Mouse (Mus musculus): ENCODE data around the gene Trim33. TPM values are rescaled to one million over a fixed set of nuclear protein-coding genes. Genes with fewer than 3 reads are reported as not detected.

The Trim33 gene
- polyA plus RNA-seq, 1 experiment from 2014 or later = 41.5 TPM

- H3K9ac ChIP-seq (ENCODE audit: low read length) = peak overlapping the region; percentile 93
- peak; percentile 55 for DNase-seq (ENCODE audit: low spot score)
- H3K4me3 ChIP-seq (ENCODE audit: low read depth, low read length) = peak overlapping the region; percentile 86
- no peaks in the 10 kb centered on the region for H3K27me3 ChIP-seq (ENCODE audit: control insufficient read depth, insufficient read depth, low read length)
- peak overlapping the region; percentile 82 for H3K4me2 ChIP-seq (ENCODE audit: low read depth, low read length, severe bottlenecking)
- H3K36me3 ChIP-seq (ENCODE audit: control insufficient read depth, insufficient read depth, low read length) = no peaks in the 10 kb centered on the region
- no peak for ATAC-seq (replicated peaks; ENCODE audit: low FRiP score)
- H3K4me1 ChIP-seq (replicated peaks; ENCODE audit: control insufficient read depth, insufficient read depth, low read length) = peaks cover 6% of the 10 kb centered on the region
- H3K9me3 ChIP-seq (ENCODE audit: control insufficient read depth, low read length) = no peaks in the 10 kb centered on the region
- peak overlapping the region; percentile 94 for H3K27ac ChIP-seq (ENCODE audit: low read depth, low read length)
- 11% methylated on average over 11 of the region's 11 CpGs for WGBS
Measured at GRCm38 (mm10) chr3:103278561-103279181, 422 bp upstream of the Trim33 start.

DNA sequence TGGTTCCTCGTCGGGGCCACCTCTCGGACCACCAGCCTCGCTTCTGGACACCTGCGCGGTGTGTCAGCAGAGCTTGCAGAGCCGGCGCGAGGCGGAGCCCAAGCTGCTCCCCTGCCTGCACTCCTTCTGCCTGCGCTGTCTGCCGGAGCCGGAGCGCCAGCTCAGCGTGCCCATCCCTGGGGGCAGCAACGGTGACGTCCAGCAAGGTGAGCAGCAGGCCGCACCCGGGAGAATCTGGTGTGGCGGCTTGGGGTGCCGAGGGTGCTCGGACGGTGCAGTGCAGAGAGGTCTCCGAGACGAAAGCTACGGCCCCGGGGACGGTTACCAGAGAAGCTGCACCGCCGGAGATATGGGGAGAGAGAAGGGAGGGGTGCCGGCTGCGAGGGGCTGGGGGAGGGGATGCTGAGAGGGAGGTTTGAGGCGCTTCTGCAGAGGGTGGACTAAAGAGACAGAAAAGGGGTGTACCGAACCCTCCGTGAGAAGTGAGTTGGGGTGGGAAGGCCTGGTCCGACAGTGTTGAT, 1.2 kb downstream of the Trim33 start:
- Histone ChIP-seq H3K9ac (ENCODE audit: low read length) (peak overlapping the region; percentile 93), H3K27me3 (ENCODE audit: control insufficient read depth, insufficient read depth, low read length) (no peaks in the 10 kb centered on the region), H3K4me3 (ENCODE audit: low read depth, low read length) (peak overlapping the region; percentile 86), H3K9me3 (ENCODE audit: control insufficient read depth, low read length) (no peaks in the 10 kb centered on the region), H3K4me1 (replicated peaks; ENCODE audit: control insufficient read depth, insufficient read depth, low read length) (peaks cover 6% of the 10 kb centered on the region), H3K36me3 (ENCODE audit: control insufficient read depth, insufficient read depth, low read length) (no peaks in the 10 kb centered on the region), H3K4me2 (ENCODE audit: low read depth, low read length, severe bottlenecking) (peak overlapping the region; percentile 91), H3K27ac (ENCODE audit: low read depth, low read length) (peak overlapping the region; percentile 94)
- ATAC-seq (replicated peaks; ENCODE audit: low FRiP score) (peak; percentile 68), DNase-seq (ENCODE audit: low spot score) (peak; percentile 80)
- under 1% methylated on average over 31 of the region's 36 CpGs for WGBS

DNA sequence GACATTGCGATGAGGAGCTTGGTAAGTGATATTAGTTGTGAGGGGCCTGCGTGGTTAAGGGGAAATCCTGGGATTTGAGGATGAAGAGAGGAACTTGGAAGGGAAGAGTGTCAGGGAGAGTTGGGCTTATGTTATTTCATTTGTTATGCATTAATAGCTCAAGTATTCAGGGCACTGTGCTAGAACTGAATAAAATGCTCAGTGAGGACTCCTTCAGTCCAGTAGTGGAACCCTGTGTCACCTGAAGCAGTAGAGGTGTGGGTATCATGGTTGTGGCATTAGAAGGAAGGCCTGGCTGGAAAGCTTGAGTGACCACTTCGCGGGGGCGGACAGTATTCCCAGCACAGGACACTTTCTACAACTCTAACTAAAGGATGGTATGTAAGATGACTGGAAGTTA, 1.8 kb downstream of the Trim33 start:
- H3K27ac ChIP-seq (ENCODE audit: low read depth, low read length) = no peak overlapping the region; the same call in 1 of the 2 replicates
- peaks cover 6% of the 10 kb centered on the region for H3K4me1 ChIP-seq (replicated peaks; ENCODE audit: control insufficient read depth, insufficient read depth, low read length)
- no peaks in the 10 kb centered on the region for H3K27me3 ChIP-seq (ENCODE audit: control insufficient read depth, insufficient read depth, low read length)
- H3K4me2 ChIP-seq (ENCODE audit: low read depth, low read length, severe bottlenecking) = peak overlapping the region; percentile 91
- peak overlapping the region; percentile 93 for H3K9ac ChIP-seq (ENCODE audit: low read length)
- no peaks in the 10 kb centered on the region for H3K36me3 ChIP-seq (ENCODE audit: control insufficient read depth, insufficient read depth, low read length)
- no peak for DNase-seq (ENCODE audit: low spot score)
- no peak for ATAC-seq (replicated peaks; ENCODE audit: low FRiP score)
- peak overlapping the region; percentile 86 for H3K4me3 ChIP-seq (ENCODE audit: low read depth, low read length)
- no peaks in the 10 kb centered on the region for H3K9me3 ChIP-seq (ENCODE audit: control insufficient read depth, low read length)
- 37% methylated on average over 5 of the region's 5 CpGs for WGBS

GRCm38 (mm10) chr3:103288761-103289160, 9.7 kb downstream of the Trim33 start:
- Histone ChIP-seq H3K4me3 (ENCODE audit: low read depth, low read length) (no peak overlapping the region), H3K4me2 (ENCODE audit: low read depth, low read length, severe bottlenecking) (no peak overlapping the region), H3K27ac (ENCODE audit: low read depth, low read length) (no peak overlapping the region), H3K9me3 (ENCODE audit: control insufficient read depth, low read length) (no peaks in the 10 kb centered on the region), H3K9ac (ENCODE audit: low read length) (no peak overlapping the region), H3K27me3 (ENCODE audit: control insufficient read depth, insufficient read depth, low read length) (no peaks in the 10 kb centered on the region), H3K4me1 (replicated peaks; ENCODE audit: control insufficient read depth, insufficient read depth, low read length) (no peaks in the 10 kb centered on the region), H3K36me3 (ENCODE audit: control insufficient read depth, insufficient read depth, low read length) (no peaks in the 10 kb centered on the region)
- DNase-seq (ENCODE audit: low spot score) (no peak), ATAC-seq (replicated peaks; ENCODE audit: low FRiP score) (no peak)
- WGBS = 91% methylated on average over 4 of the region's 4 CpGs

- H3K4me1 ChIP-seq (replicated peaks; ENCODE audit: control insufficient read depth, insufficient read depth, low read length) = no peaks in the 10 kb centered on the region
- no peak overlapping the region for H3K9ac ChIP-seq (ENCODE audit: low read length)
- DNase-seq (ENCODE audit: low spot score) = no peak
- no peak overlapping the region for H3K4me3 ChIP-seq (ENCODE audit: low read depth, low read length)
- H3K4me2 ChIP-seq (ENCODE audit: low read depth, low read length, severe bottlenecking) = no peak overlapping the region
- WGBS = 98% methylated on average over 2 of the region's 2 CpGs
- H3K36me3 ChIP-seq (ENCODE audit: control insufficient read depth, insufficient read depth, low read length) = no peaks in the 10 kb centered on the region
- no peaks in the 10 kb centered on the region for H3K27me3 ChIP-seq (ENCODE audit: control insufficient read depth, insufficient read depth, low read length)
- no peak for ATAC-seq (replicated peaks; ENCODE audit: low FRiP score)
- H3K9me3 ChIP-seq (ENCODE audit: control insufficient read depth, low read length) = no peaks in the 10 kb centered on the region
- no peak overlapping the region for H3K27ac ChIP-seq (ENCODE audit: low read depth, low read length)
Measured at GRCm38 (mm10) chr3:103291087-103291486, 12.0 kb downstream of the Trim33 start.

DNA sequence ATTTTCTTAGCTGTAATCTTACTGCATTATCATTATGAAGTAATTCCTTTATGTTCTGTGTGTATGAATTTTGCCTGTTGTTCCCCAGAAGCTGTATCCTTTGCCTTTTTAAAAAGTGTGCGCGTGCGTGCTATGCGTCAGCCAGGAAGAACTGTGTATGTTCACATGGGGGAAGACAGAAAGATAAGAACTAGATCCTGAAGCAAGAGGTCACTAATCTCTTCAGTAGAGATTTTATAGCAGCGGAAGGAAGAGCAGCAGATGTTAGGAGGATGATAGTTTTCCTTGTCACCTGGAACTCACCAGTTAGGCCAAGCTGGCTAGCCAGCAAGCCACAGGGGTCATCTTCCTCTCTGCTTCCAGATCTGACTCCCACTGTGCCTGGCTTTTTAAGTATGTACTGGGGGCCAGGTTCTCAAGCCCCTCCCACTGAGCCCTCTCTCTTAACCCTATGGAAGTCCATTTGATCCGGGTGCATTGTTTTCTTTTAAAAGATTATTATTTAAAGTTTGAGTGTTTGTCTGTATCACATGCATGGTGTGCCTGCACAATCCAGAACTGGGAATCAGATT, 26.4 kb downstream of the Trim33 start:
- H3K9me3 ChIP-seq (ENCODE audit: control insufficient read depth, low read length) = no peaks in the 10 kb centered on the region
- H3K4me2 ChIP-seq (ENCODE audit: low read depth, low read length, severe bottlenecking) = no peak overlapping the region
- H3K36me3 ChIP-seq (ENCODE audit: control insufficient read depth, insufficient read depth, low read length) = no peaks in the 10 kb centered on the region
- no peak for ATAC-seq (replicated peaks; ENCODE audit: low FRiP score)
- WGBS = 78% methylated on average over 6 of the region's 6 CpGs
- no peaks in the 10 kb centered on the region for H3K27me3 ChIP-seq (ENCODE audit: control insufficient read depth, insufficient read depth, low read length)
- no peak overlapping the region for H3K27ac ChIP-seq (ENCODE audit: low read depth, low read length)
- no peak for DNase-seq (ENCODE audit: low spot score)
- H3K4me3 ChIP-seq (ENCODE audit: low read depth, low read length) = no peak overlapping the region
- peaks cover 5% of the 10 kb centered on the region; the same call in 1 of the 2 replicates for H3K4me1 ChIP-seq (replicated peaks; ENCODE audit: control insufficient read depth, insufficient read depth, low read length)
- no peak overlapping the region for H3K9ac ChIP-seq (ENCODE audit: low read length)

GRCm38 (mm10) chr3:103309252-103309651, 30.2 kb downstream of the Trim33 start:
- 79% methylated on average over 5 of the region's 5 CpGs for WGBS
- Histone ChIP-seq H3K27me3 (ENCODE audit: control insufficient read depth, insufficient read depth, low read length) (no peaks in the 10 kb centered on the region), H3K36me3 (ENCODE audit: control insufficient read depth, insufficient read depth, low read length) (no peaks in the 10 kb centered on the region), H3K9ac (ENCODE audit: low read length) (no peak overlapping the region), H3K4me1 (replicated peaks; ENCODE audit: control insufficient read depth, insufficient read depth, low read length) (peaks cover 5% of the 10 kb centered on the region; the same call in 1 of the 2 replicates), H3K9me3 (ENCODE audit: control insufficient read depth, low read length) (no peaks in the 10 kb centered on the region), H3K4me2 (ENCODE audit: low read depth, low read length, severe bottlenecking) (no peak overlapping the region), H3K4me3 (ENCODE audit: low read depth, low read length) (no peak overlapping the region), H3K27ac (ENCODE audit: low read depth, low read length) (no peak overlapping the region)
- no peak for ATAC-seq (replicated peaks; ENCODE audit: low FRiP score)
- DNase-seq (ENCODE audit: low spot score) = no peak

DNA sequence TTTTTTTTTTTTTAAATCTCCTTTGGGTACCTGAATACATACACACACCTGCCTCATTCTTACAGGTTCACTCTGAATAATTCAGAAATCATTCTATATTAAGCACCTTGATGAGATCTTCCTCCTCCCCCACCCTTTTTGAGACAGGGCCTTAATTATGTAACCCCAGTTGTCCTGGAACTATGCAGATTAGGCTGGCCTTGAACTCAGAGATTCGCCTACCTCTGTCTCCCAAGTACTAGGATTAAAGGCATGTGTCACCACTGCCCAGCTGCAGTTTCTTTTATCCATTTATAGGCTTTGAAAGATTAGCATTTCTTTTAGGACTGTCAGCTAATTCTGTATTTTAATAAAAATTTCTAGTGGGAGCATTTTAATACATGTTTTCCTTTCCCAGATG, 30.7 kb downstream of the Trim33 start:
- peaks cover 5% of the 10 kb centered on the region; the same call in 1 of the 2 replicates for H3K4me1 ChIP-seq (replicated peaks; ENCODE audit: control insufficient read depth, insufficient read depth, low read length)
- H3K9me3 ChIP-seq (ENCODE audit: control insufficient read depth, low read length) = no peaks in the 10 kb centered on the region
- ATAC-seq (replicated peaks; ENCODE audit: low FRiP score) = no peak
- no peak overlapping the region for H3K4me2 ChIP-seq (ENCODE audit: low read depth, low read length, severe bottlenecking)
- H3K36me3 ChIP-seq (ENCODE audit: control insufficient read depth, insufficient read depth, low read length) = no peaks in the 10 kb centered on the region
- no peaks in the 10 kb centered on the region for H3K27me3 ChIP-seq (ENCODE audit: control insufficient read depth, insufficient read depth, low read length)
- no peak for DNase-seq (ENCODE audit: low spot score)
- no peak overlapping the region for H3K9ac ChIP-seq (ENCODE audit: low read length)
- H3K4me3 ChIP-seq (ENCODE audit: low read depth, low read length) = no peak overlapping the region
- H3K27ac ChIP-seq (ENCODE audit: low read depth, low read length) = no peak overlapping the region
- 59% methylated on average over 1 of the region's 1 CpGs for WGBS

GRCm38 (mm10) chr3:103314291-103314690, 35.2 kb downstream of the Trim33 start:
- H3K4me2 ChIP-seq (ENCODE audit: low read depth, low read length, severe bottlenecking) = no peak overlapping the region
- no peak for DNase-seq (ENCODE audit: low spot score)
- H3K4me1 ChIP-seq (replicated peaks; ENCODE audit: control insufficient read depth, insufficient read depth, low read length) = no peaks in the 10 kb centered on the region
- no peaks in the 10 kb centered on the region for H3K36me3 ChIP-seq (ENCODE audit: control insufficient read depth, insufficient read depth, low read length)
- H3K9ac ChIP-seq (ENCODE audit: low read length) = no peak overlapping the region
- no peak for ATAC-seq (replicated peaks; ENCODE audit: low FRiP score)
- H3K27me3 ChIP-seq (ENCODE audit: control insufficient read depth, insufficient read depth, low read length) = no peaks in the 10 kb centered on the region
- H3K27ac ChIP-seq (ENCODE audit: low read depth, low read length) = no peak overlapping the region
- H3K4me3 ChIP-seq (ENCODE audit: low read depth, low read length) = no peak overlapping the region
- no peaks in the 10 kb centered on the region for H3K9me3 ChIP-seq (ENCODE audit: control insufficient read depth, low read length)

Measured in forebrain, embryonic 11.5 days (tissue).